In the genomic region with DNA sequence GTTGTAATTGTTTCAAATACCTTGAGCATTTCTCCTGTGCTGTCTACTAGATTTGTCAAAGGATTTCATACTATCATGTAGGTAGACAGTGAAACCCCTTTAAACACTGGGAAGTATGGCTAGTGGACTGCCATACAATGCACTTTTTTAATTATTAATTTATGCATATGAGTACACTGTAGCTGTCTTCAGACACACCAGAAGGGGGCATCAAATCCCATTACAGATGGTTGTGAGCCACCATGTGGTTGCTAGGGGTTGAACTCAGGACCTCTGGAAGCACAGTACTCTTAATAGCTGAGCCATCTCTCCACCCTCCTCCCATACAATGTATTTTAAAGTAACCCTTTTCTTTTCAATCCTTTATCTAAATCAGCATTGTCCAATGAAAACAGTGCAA, we compare ENCODE assay signal across 15 mouse cellular contexts.
"Had no signal": no experiment of that assay in that cellular context is flagged by ENCODE, and none has a peak within 500 bp of the region (broad histone marks: within the 10 kb centered on the region; RNA-seq: fewer than 3 reads in every experiment).

No protein-coding gene starts in this region.

- H3K9me3 ChIP-seq: limb, embryonic 10.5 days; liver, embryonic 15.5 days; megakaryocyte, embryonic 14.5 days; midbrain, embryonic 15.5 days; stomach, embryonic 15.5 days had no signal

- ATAC-seq: midbrain, embryonic 15.5 days had no signal

- H3K4me2 ChIP-seq: liver, embryonic 11.5 days; liver, embryonic 15.5 days; midbrain, embryonic 11.5 days; midbrain, embryonic 15.5 days; stomach, embryonic 15.5 days had no signal

- H3K27me3 ChIP-seq: liver, embryonic 15.5 days; megakaryocyte, embryonic 14.5 days; midbrain, embryonic 15.5 days; stomach, embryonic 15.5 days had no signal

- H3K4me1 ChIP-seq: limb, embryonic 10.5 days; midbrain, embryonic 15.5 days; stomach, embryonic 15.5 days had no signal

- H3K4me3 ChIP-seq: limb, embryonic 10.5 days; liver, embryonic 15.5 days; megakaryocyte, embryonic 14.5 days; midbrain, embryonic 15.5 days; stomach, embryonic 15.5 days had no signal

- H3K36me3 ChIP-seq: liver, embryonic 15.5 days; midbrain, embryonic 15.5 days had no signal

- H3K9ac ChIP-seq: liver, embryonic 15.5 days; midbrain, embryonic 15.5 days; stomach, embryonic 15.5 days had no signal

- DNase-seq: kidney, adult 11 months; kidney, adult 9 months; kidney, postnatal 14 days; lung, adult 2 months; lung, postnatal 14 days; right cerebral cortex, postnatal 14 days; thymus, postnatal 36 days had no signal

- H3K27ac ChIP-seq: limb, embryonic 10.5 days; liver, embryonic 15.5 days; macrophage; midbrain, embryonic 15.5 days; stomach, embryonic 15.5 days had no signal
